Mouse (Mus musculus): ENCODE measurements at regions not wholly inside any gene's neighbourhood (a gene's known extent, or its start where the extent isn't known, plus 50 kb on each side); places are given as distances from the start of the nearest gene placed in this dataset.

GRCm38 (mm10) chr4:127636934-127637333, 279.0 kb upstream of the Gjb5 start:
- DNase-seq (ENCODE audit: low spot score) = no peak

DNA sequence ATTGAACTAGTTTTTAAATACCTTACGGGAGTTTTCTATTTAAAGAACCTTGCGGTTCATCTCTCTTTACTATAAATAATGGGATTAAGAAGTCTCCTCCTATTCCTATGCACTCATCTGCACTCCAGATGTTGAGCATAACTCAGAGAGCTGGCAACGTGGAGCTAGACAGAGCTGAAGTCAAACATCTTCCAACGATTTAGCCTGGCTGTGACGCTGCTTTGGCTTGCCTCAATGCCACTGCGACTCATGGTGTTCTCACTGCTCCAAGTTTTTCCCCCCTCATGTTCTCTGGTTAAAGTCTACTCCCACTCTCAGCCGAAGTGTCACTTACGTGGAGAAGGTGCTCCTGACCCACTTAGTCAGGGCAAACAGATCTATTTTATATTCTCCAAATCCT, 277.3 kb upstream of the Gjb5 start:
- no peak for DNase-seq (ENCODE audit: low spot score)

DNA sequence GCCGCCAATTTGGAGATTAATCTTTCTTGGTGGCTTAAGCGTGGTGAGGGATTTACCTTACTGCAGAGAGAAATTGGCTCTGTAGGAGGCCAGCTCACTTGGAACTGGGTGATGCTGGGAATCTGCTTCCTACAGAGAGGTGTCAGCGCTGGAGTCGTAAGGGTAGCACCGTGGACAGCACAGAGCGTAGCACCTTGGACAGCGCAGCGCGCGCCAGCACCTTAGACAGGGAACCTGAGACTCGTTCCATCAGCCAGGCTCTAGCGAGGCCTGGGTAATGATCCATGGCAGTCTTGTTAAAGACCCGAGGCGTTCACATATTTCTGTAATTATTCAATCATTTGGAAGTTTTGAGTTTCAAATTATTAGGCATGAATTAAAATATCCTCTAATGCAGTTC, 261.9 kb upstream of the Gjb5 start:
- peak; percentile 21 for DNase-seq (ENCODE audit: low spot score)

GRCm38 (mm10) chr4:127612761-127613160, 254.8 kb upstream of the Gjb5 start:
- peak; percentile 24 for DNase-seq (ENCODE audit: low spot score)

DNA sequence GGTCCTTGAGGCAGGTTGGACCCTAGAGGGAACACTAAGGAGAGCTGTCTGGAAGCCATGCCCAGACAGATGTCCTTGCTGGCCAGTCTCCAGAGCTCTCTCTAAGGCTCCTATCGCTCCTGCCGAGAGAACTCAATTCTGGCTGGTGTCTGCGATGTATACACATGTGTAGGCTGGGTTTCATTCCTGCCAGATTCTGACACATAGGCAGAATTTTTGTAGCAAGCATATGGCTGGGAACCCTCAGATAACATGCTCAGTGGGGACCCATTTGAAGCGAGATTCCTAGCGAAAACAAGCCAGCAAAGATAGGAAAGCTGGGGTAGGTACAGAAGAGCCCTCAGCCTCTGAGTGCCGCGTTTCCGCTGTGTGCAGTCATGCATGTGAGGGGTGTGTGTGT, 242.9 kb upstream of the Gjb5 start:
- no peak for DNase-seq (ENCODE audit: low spot score)

GRCm38 (mm10) chr4:127598610-127599009, 240.6 kb upstream of the Gjb5 start:
- no peak for DNase-seq (ENCODE audit: low spot score)

DNA sequence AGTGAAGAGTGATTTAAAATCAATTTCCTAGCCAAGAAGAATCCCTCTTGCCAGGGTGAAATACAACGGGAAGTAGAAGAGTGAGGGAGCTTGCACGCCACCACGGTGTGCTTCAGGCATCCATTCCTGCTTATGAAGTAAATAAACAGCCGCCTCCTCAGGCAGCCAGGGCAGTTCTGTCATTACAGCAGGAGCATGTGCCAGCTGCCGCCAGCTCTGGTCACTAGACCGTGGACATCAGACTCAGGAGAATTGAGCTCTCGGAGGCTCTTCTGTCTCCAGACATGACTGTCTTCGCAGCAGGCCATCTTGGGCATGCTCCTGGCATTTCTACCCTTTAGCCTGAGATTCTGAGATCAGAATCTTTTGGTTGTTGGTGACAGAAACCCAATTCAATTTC, 236.1 kb upstream of the Gjb5 start:
- DNase-seq (ENCODE audit: low spot score) = no peak

DNA sequence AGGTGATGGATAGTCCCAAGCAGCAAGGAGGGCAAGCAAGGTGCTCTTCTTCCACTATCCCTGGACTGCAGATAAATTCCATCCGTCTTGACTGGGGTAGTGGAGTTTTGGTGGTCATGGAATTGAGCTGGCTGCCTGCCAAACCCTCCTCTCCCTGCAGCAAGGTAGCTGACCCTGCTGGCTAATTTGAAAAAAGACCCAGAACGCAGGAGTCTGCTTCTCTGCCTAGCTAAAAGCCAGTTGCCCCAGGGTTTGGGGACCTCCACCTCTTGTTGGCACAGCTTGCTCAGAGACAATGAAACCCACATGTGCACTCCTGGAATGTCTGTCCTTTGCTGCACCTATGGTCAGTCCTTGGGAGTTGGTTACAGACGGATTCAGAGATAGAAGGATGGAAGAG, 233.6 kb upstream of the Gjb5 start:
- DNase-seq (ENCODE audit: low spot score) = no peak

DNA sequence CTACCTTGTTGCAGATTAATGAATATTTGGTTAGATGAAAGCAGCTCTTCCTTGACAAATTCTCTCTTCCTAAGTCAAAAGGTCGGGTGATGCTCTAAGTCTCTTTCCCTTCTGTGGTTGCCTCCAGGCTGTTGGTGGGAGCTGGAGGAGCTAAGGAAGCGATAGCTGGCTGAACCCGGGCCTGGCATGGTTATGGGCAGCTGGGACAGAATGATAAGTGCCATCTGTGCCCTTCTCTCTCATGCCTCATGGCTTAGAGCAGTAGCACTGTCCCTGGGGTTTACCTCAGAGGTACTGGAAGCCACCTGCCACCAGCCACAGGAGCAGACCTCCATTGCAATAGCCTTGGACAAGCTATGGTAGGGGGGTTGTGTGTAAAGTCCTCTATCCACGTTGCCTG, 228.8 kb upstream of the Gjb5 start:
- no peak for DNase-seq (ENCODE audit: low spot score)

DNA sequence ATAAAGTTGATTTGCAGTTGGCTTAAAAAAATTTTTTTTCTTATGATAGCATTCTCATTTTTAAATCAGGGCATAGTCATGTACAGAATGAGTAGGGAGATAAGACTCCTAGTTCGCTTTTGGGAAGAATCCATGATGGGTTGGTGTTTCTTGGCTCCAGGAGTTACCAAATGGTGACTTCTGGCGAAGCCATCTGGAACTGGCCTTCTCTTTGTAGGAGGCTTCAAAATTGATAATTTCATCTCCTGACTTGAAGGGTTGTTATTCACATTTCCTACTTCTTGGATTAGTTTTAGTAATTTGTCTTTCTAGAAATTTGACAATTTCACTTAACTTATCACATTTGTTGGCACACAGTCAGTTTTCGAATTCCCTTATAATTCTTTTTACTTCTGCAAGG, 218.5 kb upstream of the Gjb5 start:
- DNase-seq (ENCODE audit: low spot score) = no peak

GRCm38 (mm10) chr4:127562602-127563001, 204.6 kb upstream of the Gjb5 start:
- DNase-seq (ENCODE audit: low spot score) = no peak

- DNase-seq (ENCODE audit: low spot score) = no peak
Measured at GRCm38 (mm10) chr4:127558572-127558971, 200.6 kb upstream of the Gjb5 start.

- no peak for DNase-seq (ENCODE audit: low spot score)
Measured at GRCm38 (mm10) chr4:127552456-127553225, 194.7 kb upstream of the Gjb5 start.

- no peak for DNase-seq (ENCODE audit: low spot score)
Measured at GRCm38 (mm10) chr4:127549581-127549980, 191.6 kb upstream of the Gjb5 start.

GRCm38 (mm10) chr4:127549018-127549417, 191.0 kb upstream of the Gjb5 start:
- no peak for DNase-seq (ENCODE audit: low spot score)

GRCm38 (mm10) chr4:127545106-127545505, 187.1 kb upstream of the Gjb5 start:
- DNase-seq (ENCODE audit: low spot score) = no peak

GRCm38 (mm10) chr4:127543276-127543675, 185.3 kb upstream of the Gjb5 start:
- no peak for DNase-seq (ENCODE audit: low spot score)

- DNase-seq (ENCODE audit: low spot score) = no peak
Measured at GRCm38 (mm10) chr4:127542771-127543170, 184.8 kb upstream of the Gjb5 start.

DNA sequence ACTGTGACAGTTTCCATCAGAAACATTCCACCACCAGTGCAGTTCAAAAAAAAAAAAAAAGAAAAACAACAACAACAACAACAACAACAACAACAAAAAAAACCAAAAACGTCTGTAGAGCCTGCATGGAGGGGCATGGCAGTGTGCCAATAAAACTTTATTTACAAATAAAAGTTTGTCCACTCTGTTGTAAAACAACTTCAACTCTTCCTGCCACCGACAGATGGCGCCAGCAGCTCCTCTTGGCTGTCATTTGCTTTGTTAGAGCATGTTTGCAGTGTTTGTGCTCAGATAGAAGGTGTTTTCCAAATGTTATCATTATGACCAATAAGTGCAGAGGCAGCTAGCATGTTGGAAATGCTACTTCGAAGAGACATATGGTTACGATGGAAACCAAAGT, 179.0 kb upstream of the Gjb5 start:
- no peak for DNase-seq (ENCODE audit: low spot score)

DNA sequence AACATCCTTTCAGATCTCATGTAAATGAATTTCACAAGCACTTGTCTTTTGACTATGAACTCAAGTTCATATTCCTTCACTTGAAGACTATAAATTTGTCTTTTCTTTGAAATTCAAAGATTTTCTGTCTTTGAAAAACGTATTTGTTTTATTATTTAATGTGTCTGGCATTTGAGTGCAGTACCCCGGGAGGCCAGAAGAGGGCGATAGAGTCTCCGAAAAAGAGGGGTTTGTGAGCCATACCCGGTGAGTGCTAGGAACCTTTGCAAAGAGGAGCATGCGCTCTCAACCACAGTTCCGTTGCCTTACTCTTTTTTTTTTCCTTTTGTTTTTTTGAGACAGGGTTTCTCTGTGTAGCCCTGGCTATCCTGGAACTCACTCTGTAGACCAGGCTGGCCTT, 177.6 kb upstream of the Gjb5 start:
- DNase-seq (ENCODE audit: low spot score) = no peak

GRCm38 (mm10) chr4:127534411-127534810, 176.4 kb upstream of the Gjb5 start:
- DNase-seq (ENCODE audit: low spot score) = no peak

DNA sequence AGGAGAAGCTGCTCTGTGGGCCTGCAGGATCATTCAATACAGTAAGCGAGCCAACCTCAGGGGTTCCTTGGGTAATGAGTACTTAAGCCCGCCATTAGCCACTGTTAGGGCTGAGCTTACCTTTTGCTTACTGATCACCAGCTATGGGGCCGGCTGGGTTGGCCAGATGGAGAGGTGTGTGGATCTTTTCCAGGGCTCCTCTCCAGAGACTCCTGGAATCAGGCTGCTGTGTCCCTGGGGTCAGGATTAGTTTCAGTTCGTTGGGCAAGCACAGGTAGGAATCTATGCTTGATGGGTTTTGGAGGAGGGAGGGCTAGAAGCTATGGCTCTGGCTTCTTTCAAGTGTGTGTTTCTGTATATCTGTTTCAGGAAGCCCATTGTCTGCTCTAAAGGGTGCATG, 175.7 kb upstream of the Gjb5 start:
- no peak for DNase-seq (ENCODE audit: low spot score)

GRCm38 (mm10) chr4:127530779-127531178, 172.8 kb upstream of the Gjb5 start:
- DNase-seq (ENCODE audit: low spot score) = no peak

DNA sequence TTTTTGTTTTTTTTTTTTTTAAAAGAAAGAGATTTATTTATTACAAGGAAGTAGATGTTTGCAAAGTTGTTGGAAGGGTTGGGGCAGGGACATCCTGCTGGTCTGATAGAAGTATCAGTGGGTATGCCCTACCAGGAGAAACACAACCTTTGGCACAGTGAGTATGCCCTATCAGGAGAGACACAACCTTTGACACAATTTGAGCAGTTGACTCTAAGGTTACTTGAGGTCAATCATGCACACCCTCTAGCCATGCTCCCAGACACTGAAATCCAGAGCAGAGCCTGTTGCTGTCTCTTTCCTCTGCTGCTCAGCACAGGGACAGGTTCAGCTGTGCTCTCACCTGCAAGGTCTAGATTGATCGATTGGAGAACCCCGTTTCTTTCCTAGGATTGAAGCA, 164.2 kb upstream of the Gjb5 start:
- DNase-seq (ENCODE audit: low spot score) = no peak

Data from urinary bladder, postnatal 25 days (tissue).